Mouse (Mus musculus): Measurements from ENCODE around the gene Galnt14. TPM values are rescaled to one million over a fixed set of nuclear protein-coding genes. Genes with fewer than 3 reads are reported as not detected.

Gene Galnt14
- polyA plus RNA-seq, 1 experiment, result not detected

DNA sequence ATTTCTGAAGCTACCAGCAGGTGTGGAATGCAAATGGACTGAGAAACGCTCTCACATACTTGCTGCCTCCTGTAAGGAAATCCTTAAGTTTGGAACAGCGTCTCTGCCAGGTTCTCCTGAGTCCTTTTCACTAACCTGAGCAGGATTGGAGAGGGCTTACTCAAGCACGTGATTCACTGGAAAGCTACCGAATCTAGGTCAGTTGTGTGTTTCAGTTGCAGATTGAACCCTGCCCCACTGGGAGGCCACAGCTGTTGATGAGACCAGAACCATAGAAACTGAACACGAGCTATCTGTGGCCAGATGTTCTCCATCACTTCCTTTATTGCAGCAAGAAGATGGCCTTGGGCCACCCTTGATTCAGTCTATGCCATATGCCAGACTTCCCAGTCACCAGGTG is 38.3 kb downstream of the Galnt14 start:
- Histone ChIP-seq H3K36me3 (ENCODE audit: control insufficient read depth) (no peaks in the 10 kb centered on the region), H3K9me3 (ENCODE audit: control insufficient read depth, low read length) (no peaks in the 10 kb centered on the region), H3K4me1 (ENCODE audit: control insufficient read depth) (no peaks in the 10 kb centered on the region), H3K27me3 (ENCODE audit: control insufficient read depth) (no peaks in the 10 kb centered on the region), H3K4me3 (replicated peaks) (no peak overlapping the region)
- TF ChIP-seq TAL1 (IDR thresholded peaks at IDR 0.05; ENCODE audit: low read length) (no peak), GATA1 (IDR thresholded peaks at IDR 0.05; ENCODE audit: low read length) (no peak)

DNA sequence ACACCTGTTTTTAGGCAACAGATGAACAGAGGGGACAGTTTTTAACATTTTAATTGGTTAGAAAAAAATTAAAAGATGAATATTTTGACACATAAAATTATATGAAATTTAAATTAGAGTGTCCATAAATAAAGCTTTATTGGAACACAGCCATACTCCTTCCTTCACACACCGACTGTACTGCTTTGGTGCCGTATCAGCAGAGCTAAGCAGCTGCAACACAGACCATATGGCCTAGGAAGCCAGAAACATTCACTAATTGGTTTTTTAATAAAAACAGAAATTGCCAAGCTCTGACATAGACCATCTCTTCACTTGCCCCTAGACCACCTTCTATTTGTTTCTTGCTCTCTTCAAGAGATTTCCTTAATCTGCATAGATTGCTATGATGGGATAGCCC is 40.2 kb downstream of the Galnt14 start:
- Histone ChIP-seq H3K27me3 (ENCODE audit: control insufficient read depth) (no peaks in the 10 kb centered on the region), H3K9me3 (ENCODE audit: control insufficient read depth, low read length) (no peaks in the 10 kb centered on the region), H3K36me3 (ENCODE audit: control insufficient read depth) (no peaks in the 10 kb centered on the region), H3K4me1 (ENCODE audit: control insufficient read depth) (no peaks in the 10 kb centered on the region), H3K4me3 (replicated peaks) (no peak overlapping the region)
- TF ChIP-seq TAL1 (IDR thresholded peaks at IDR 0.05; ENCODE audit: low read length) (no peak), GATA1 (IDR thresholded peaks at IDR 0.05; ENCODE audit: low read length) (no peak)

DNA sequence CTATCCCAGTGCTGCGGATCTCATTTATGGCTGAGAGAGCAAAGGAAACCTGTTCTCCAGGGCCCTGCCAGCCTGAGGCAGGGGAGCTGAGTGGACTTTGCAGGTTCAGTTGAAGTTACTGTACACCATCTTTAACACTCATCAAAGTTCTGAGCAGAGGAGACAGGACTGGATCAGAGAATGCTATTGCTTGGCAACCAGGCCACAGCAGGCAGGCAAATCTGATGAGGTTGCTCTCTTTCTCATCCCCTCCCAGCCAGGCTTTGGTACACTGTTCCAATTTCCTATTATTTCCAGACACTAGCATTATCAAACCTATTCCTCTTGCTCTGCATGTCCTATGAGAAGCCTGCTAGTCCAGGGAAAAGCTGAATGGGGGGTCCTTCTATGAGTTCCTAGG is 41.3 kb downstream of the Galnt14 start:
- TF ChIP-seq GATA1 (IDR thresholded peaks at IDR 0.05; ENCODE audit: low read length) (no peak), TAL1 (IDR thresholded peaks at IDR 0.05; ENCODE audit: low read length) (no peak)
- Histone ChIP-seq H3K9me3 (ENCODE audit: control insufficient read depth, low read length) (no peaks in the 10 kb centered on the region), H3K4me1 (ENCODE audit: control insufficient read depth) (no peaks in the 10 kb centered on the region), H3K27me3 (ENCODE audit: control insufficient read depth) (no peaks in the 10 kb centered on the region), H3K36me3 (ENCODE audit: control insufficient read depth) (no peaks in the 10 kb centered on the region), H3K4me3 (replicated peaks) (no peak overlapping the region)

DNA sequence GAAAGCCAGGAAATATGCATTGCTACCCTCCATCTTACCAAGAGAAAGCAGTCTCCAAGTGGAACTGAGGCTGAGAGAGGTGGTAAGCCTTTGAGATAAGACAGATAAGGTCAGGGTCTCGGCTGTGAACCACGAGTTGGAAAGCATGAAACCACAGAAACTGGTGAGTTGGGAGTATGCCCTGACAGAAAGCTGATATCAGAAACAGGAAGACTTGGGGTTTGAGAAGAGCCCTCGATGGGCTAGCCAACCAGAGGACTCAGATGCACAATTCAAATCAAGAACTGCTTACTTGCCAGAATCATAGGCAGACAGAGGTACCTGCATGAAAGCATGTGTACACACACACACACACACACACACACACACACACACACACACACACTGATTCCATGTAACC is 47.0 kb downstream of the Galnt14 start:
- H3K4me1 ChIP-seq (ENCODE audit: control insufficient read depth), result no peaks in the 10 kb centered on the region
- no peaks in the 10 kb centered on the region for H3K36me3 ChIP-seq (ENCODE audit: control insufficient read depth)
- TF ChIP-seq TAL1 (IDR thresholded peaks at IDR 0.05; ENCODE audit: low read length) (no peak), GATA1 (IDR thresholded peaks at IDR 0.05; ENCODE audit: low read length) (no peak)
- H3K4me3 ChIP-seq (replicated peaks), result no peak overlapping the region
- H3K9me3 ChIP-seq (ENCODE audit: control insufficient read depth, low read length), result no peaks in the 10 kb centered on the region
- no peaks in the 10 kb centered on the region for H3K27me3 ChIP-seq (ENCODE audit: control insufficient read depth)

DNA sequence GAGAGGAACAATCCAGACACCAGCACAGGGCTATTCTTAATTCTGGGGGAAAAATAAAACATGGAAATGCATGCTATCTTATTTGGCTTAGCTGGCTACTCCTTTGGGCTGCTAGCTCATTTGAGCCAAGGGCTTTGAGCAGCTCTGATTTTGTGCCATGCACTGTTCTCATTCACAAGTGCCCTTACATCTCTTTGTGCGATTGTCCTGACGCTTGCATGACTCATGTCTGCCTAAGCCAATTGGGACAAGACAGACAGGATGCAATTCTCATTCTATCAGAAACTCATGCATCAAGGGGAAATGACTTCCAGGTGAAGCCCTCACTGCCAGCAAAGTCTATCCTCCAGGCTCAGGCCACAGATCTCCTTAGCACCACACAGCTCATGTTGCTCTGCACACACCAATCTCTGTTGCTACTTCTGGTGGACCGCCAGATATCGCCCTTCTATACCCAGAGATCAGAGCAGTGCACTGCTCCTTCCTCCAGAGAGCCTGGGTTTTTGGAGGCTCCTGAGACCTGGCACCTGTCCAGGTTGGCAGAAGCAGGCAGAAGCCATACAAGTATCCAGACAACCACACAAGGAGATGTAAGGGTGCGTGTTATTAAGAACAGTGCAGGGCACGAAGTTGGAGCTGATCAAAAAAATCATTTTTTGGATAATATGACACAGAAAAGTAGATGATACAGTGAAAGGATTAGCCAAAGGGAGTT is 51.4 kb downstream of the Galnt14 start:
- H3K4me3 ChIP-seq (replicated peaks), result no peak overlapping the region
- TF ChIP-seq TAL1 (IDR thresholded peaks at IDR 0.05; ENCODE audit: low read length) (no peak), GATA1 (IDR thresholded peaks at IDR 0.05; ENCODE audit: low read length) (no peak)
- H3K4me1 ChIP-seq (ENCODE audit: control insufficient read depth), result no peaks in the 10 kb centered on the region
- H3K36me3 ChIP-seq (ENCODE audit: control insufficient read depth), result no peaks in the 10 kb centered on the region
- no peaks in the 10 kb centered on the region for H3K9me3 ChIP-seq (ENCODE audit: control insufficient read depth, low read length)
- H3K27me3 ChIP-seq (ENCODE audit: control insufficient read depth), result no peaks in the 10 kb centered on the region

DNA sequence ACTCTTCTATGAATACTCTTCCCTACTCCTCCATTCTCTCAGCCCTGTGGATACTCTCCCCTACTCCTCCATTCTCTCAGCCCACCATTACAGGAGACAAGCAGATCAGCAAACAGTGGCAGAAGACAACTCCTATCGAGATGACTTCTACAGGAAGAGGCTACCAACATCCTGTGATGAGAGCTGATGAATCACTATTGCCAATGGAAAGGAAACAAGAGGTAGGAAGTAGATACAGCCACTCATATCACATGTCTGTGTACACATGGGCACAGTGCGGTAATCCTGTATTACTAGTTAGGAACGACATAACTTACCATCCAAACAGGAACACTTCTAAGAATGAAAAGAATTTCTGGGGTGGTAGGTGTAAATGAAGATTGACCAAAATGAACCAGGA is 53.9 kb downstream of the Galnt14 start:
- Histone ChIP-seq H3K4me3 (replicated peaks) (no peak overlapping the region), H3K4me1 (ENCODE audit: control insufficient read depth) (no peaks in the 10 kb centered on the region), H3K27me3 (ENCODE audit: control insufficient read depth) (no peaks in the 10 kb centered on the region), H3K9me3 (ENCODE audit: control insufficient read depth, low read length) (no peaks in the 10 kb centered on the region), H3K36me3 (ENCODE audit: control insufficient read depth) (no peaks in the 10 kb centered on the region)
- TF ChIP-seq TAL1 (IDR thresholded peaks at IDR 0.05; ENCODE audit: low read length) (no peak), GATA1 (IDR thresholded peaks at IDR 0.05; ENCODE audit: low read length) (no peak)

DNA sequence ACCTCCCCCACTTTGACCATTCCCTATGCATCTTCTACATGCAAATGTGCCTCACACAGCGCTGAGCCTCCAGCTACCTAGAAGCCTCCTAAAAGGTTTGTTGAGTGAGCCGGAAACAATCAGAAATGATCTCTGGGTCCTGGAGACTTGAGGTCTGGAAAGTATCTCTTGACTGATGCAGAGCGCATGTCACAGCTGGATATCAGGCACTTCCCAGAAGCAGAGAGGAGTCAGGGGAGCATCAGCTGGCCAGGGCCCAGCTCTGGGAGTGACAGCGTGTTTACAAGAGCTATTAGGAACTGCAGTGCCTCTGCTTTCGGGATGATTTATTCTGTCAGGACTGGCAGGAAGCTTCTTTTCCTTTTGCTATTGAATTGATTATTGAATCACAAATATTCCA is 56.0 kb downstream of the Galnt14 start:
- Histone ChIP-seq H3K27me3 (ENCODE audit: control insufficient read depth) (no peaks in the 10 kb centered on the region), H3K4me3 (replicated peaks) (no peak overlapping the region), H3K36me3 (ENCODE audit: control insufficient read depth) (no peaks in the 10 kb centered on the region), H3K4me1 (ENCODE audit: control insufficient read depth) (no peaks in the 10 kb centered on the region), H3K9me3 (ENCODE audit: control insufficient read depth, low read length) (no peaks in the 10 kb centered on the region)
- TF ChIP-seq GATA1 (IDR thresholded peaks at IDR 0.05; ENCODE audit: low read length), result no peak
- TF ChIP-seq TAL1 (IDR thresholded peaks at IDR 0.05; ENCODE audit: low read length), result no peak

DNA sequence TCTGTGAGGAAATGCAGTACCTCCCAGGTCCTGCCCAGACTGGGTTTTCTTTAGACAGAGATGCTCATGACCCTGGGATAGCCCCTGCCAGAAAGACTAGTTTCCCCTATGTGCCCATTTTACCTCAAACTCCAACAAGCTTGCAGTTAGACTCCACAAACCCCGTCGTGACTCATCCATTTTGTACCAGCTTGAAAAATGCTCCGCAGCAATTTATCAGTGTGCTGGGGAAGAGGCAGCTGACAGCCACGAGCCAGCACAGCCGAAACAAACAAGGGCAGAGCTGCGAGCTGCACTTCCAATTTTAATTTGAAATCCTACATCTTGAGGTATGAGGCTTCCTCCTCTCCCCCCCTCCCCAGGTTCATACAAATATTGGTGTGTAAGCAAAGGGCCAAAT is 60.9 kb downstream of the Galnt14 start:
- H3K4me3 ChIP-seq (replicated peaks), result no peak overlapping the region
- no peaks in the 10 kb centered on the region for H3K9me3 ChIP-seq (ENCODE audit: control insufficient read depth, low read length)
- H3K36me3 ChIP-seq (ENCODE audit: control insufficient read depth), result no peaks in the 10 kb centered on the region
- no peaks in the 10 kb centered on the region for H3K27me3 ChIP-seq (ENCODE audit: control insufficient read depth)
- TF ChIP-seq TAL1 (IDR thresholded peaks at IDR 0.05; ENCODE audit: low read length) (no peak), GATA1 (IDR thresholded peaks at IDR 0.05; ENCODE audit: low read length) (no peak)
- H3K4me1 ChIP-seq (ENCODE audit: control insufficient read depth), result no peaks in the 10 kb centered on the region

DNA sequence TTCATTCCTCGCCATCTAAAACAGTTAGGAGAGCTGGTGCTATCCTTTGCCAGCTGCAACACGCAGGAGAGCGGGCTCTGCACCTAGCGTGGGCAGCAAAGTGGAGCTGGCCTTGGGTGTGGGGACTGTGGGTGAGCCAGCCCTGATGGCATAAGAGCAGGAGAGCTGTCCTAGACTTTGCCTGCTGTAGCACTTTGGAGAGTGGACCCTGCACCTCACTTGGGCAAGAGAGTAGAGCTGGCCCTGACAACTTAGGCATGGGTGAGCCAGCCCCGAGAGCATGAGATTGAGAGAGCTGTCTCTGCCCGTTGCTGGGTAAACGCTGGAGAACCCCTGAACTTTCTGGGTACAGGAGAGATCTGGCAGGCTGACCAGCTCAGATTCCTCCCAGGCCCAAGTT is 68.6 kb downstream of the Galnt14 start:
- Histone ChIP-seq H3K9me3 (ENCODE audit: control insufficient read depth, low read length) (peaks cover 5% of the 10 kb centered on the region; the same call in 1 of the 2 replicates), H3K4me1 (ENCODE audit: control insufficient read depth) (no peaks in the 10 kb centered on the region), H3K27me3 (ENCODE audit: control insufficient read depth) (no peaks in the 10 kb centered on the region), H3K4me3 (replicated peaks) (no peak overlapping the region), H3K36me3 (ENCODE audit: control insufficient read depth) (no peaks in the 10 kb centered on the region)
- no peak for TF ChIP-seq GATA1 (IDR thresholded peaks at IDR 0.05; ENCODE audit: low read length)
- no peak for TF ChIP-seq TAL1 (IDR thresholded peaks at IDR 0.05; ENCODE audit: low read length)

DNA sequence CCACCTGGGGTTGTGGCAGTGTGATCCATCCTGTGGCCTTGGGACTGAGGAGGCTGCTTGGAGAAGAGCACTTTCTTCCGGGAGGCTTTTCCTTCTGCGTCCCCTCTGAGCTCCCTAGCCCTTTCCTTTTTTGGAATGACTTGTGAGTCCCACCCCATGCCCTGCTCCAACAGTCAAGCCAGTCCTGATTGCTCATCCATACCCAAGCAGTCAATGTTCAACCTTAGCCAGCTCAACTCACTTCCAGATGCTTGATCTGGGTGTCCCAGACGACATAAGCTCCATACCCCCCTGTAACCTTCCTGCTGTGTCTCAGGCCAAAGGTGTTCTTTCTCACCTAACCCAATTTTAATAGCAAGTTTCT is 70.2 kb downstream of the Galnt14 start:
- TF ChIP-seq GATA1 (IDR thresholded peaks at IDR 0.05; ENCODE audit: low read length) (no peak), TAL1 (IDR thresholded peaks at IDR 0.05; ENCODE audit: low read length) (no peak)

More for the DNA sequence above, 70.2 kb downstream of the Galnt14 start:
- H3K27me3 ChIP-seq (ENCODE audit: control insufficient read depth), result no peaks in the 10 kb centered on the region
- no peak overlapping the region for H3K4me3 ChIP-seq (replicated peaks)
- no peaks in the 10 kb centered on the region for H3K4me1 ChIP-seq (ENCODE audit: control insufficient read depth)
- peaks cover 5% of the 10 kb centered on the region; the same call in 1 of the 2 replicates for H3K9me3 ChIP-seq (ENCODE audit: control insufficient read depth, low read length)
- H3K36me3 ChIP-seq (ENCODE audit: control insufficient read depth), result no peaks in the 10 kb centered on the region
